Mouse (Mus musculus) hindbrain, embryonic 16.5 days (tissue): ENCODE results near the gene Aldh5a1. TPM values are rescaled to one million over a fixed set of nuclear protein-coding genes. Genes with fewer than 3 reads are reported as not detected.

Experiments
- ATAC-seq: fragments of 200-750 bp; cut with Nextera tagmentation; 2 replicates; pipeline ENCODE4 v1.8.0; 2017; ENCODE audit warnings: moderate TSS enrichment, moderate library complexity
- H3K27ac ChIP-seq: fragments of 300-500 bp; sonication (generic); 2 replicates; pipeline ENCODE4 v1.5.1; 2014; ENCODE audit warnings: low read depth, mild to moderate bottlenecking, control low read depth, low read length, moderate library complexity
- H3K27me3 ChIP-seq: fragments of 300-500 bp; sonication (generic); replicated peaks from 2 replicates; pipeline ENCODE4 v1.6.1; 2014; ENCODE audit warnings: low read length; ENCODE audit not compliant: control insufficient read depth, insufficient read depth
- H3K36me3 ChIP-seq: fragments of 300-500 bp; sonication (generic); 2 replicates; pipeline ENCODE4 v1.6.1; 2014; ENCODE audit warnings: mild to moderate bottlenecking, low read length, moderate library complexity, mixed read lengths; ENCODE audit not compliant: control insufficient read depth, insufficient read depth
- H3K4me1 ChIP-seq: fragments of 300-500 bp; sonication (generic); 2 replicates; pipeline ENCODE4 v1.6.1; 2014; ENCODE audit warnings: low read depth, low read length; ENCODE audit not compliant: control insufficient read depth, insufficient read depth
- H3K4me2 ChIP-seq: fragments of 300-500 bp; sonication (generic); 2 replicates; pipeline ENCODE4 v1.6.1; 2014; ENCODE audit warnings: mild to moderate bottlenecking, low read length, control low read depth, moderate library complexity
- H3K4me3 ChIP-seq: fragments of 300-500 bp; sonication (generic); 2 replicates; pipeline ENCODE4 v1.5.1; 2014; ENCODE audit warnings: mild to moderate bottlenecking, low read length, control low read depth, moderate library complexity
- H3K9ac ChIP-seq: fragments of 300-500 bp; sonication (generic); 2 replicates; pipeline ENCODE4 v1.6.1; 2014; ENCODE audit warnings: low read depth, mild to moderate bottlenecking, control low read depth, low read length, moderate library complexity
- H3K9me3 ChIP-seq: fragments of 300-500 bp; sonication (generic); 2 replicates; pipeline ENCODE4 v1.6.1; 2014; ENCODE audit warnings: mild to moderate bottlenecking, low read length, moderate library complexity; ENCODE audit not compliant: control insufficient read depth
- WGBS: fragments of 180-500 bp; shearing (Covaris S2); extraction: QIAGEN DNeasy Blood & Tissue Kit; methylation state at CpG from one replicate; pipeline ENCODE4 v1.1.7; 2014; 5-methylcytosine and 5-hydroxymethylcytosine counted together
- polyA plus RNA-seq: library from polyadenylated mRNA; unstranded; fragments of >200 nt; fragmentation: Nextera tagmentation; extraction: Ambion mirVana; gene quantifications from 2 replicates; pipeline ENCODE4 v1.2.1, GENCODE M21; 2015

Gene Aldh5a1
- polyA plus RNA-seq, 1 experiment from 2014 or later = 15.8 TPM

DNA sequence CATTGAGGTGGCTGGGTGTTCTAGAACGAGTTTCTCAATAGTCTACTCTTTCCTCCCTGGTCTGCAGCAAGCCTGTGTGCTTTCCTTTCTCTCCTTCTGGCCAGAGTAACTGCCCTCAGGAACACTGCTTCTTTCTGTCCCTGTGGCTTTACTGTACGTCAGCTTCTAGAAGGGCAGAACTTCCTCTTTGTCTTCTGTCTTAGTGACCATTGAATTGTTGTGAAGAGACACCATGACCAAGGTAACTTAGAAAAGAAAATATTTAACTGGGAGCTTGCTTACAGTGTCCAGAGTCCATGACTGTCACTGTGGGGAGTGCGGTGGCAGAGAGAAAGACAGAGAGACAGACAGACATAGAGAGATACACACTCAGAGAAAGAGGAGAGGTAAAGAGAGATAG, 22.6 kb upstream of the Aldh5a1 start:
- 80% methylated on average over 3 of the region's 3 CpGs for WGBS

GRCm38 (mm10) chr13:24958671-24959070, 21.2 kb upstream of the Aldh5a1 start:
- no peak for ATAC-seq
- Histone ChIP-seq H3K4me1 (no peaks in the 10 kb centered on the region), H3K9ac (no peak overlapping the region), H3K4me3 (no peak overlapping the region), H3K4me2 (no peak overlapping the region), H3K27ac (no peak overlapping the region), H3K9me3 (no peaks in the 10 kb centered on the region), H3K36me3 (no peaks in the 10 kb centered on the region), H3K27me3 (no peaks in the 10 kb centered on the region)
- 96% methylated on average over 11 of the region's 11 CpGs for WGBS

More for the DNA sequence above, 22.6 kb upstream of the Aldh5a1 start:
- H3K27me3 ChIP-seq = no peaks in the 10 kb centered on the region
- no peak for ATAC-seq
- no peaks in the 10 kb centered on the region for H3K36me3 ChIP-seq
- H3K9ac ChIP-seq = no peak overlapping the region
- no peaks in the 10 kb centered on the region for H3K4me1 ChIP-seq
- no peaks in the 10 kb centered on the region for H3K9me3 ChIP-seq
- H3K4me2 ChIP-seq = no peak overlapping the region
- no peak overlapping the region for H3K4me3 ChIP-seq
- no peak overlapping the region for H3K27ac ChIP-seq

GRCm38 (mm10) chr13:24955500-24955899, 18.0 kb upstream of the Aldh5a1 start:
- H3K4me1 ChIP-seq = no peaks in the 10 kb centered on the region
- H3K4me2 ChIP-seq = no peak overlapping the region
- H3K9ac ChIP-seq = no peak overlapping the region
- H3K4me3 ChIP-seq = no peak overlapping the region
- no peaks in the 10 kb centered on the region for H3K9me3 ChIP-seq
- no peak overlapping the region for H3K27ac ChIP-seq
- no peaks in the 10 kb centered on the region for H3K36me3 ChIP-seq
- ATAC-seq = no peak
- WGBS = 23% methylated on average over 10 of the region's 10 CpGs
- H3K27me3 ChIP-seq = no peaks in the 10 kb centered on the region

- Histone ChIP-seq H3K27me3 (no peaks in the 10 kb centered on the region), H3K27ac (no peak overlapping the region), H3K9ac (no peak overlapping the region), H3K4me2 (no peak overlapping the region), H3K9me3 (no peaks in the 10 kb centered on the region), H3K4me1 (no peaks in the 10 kb centered on the region), H3K36me3 (no peaks in the 10 kb centered on the region), H3K4me3 (no peak overlapping the region)
- WGBS = 54% methylated on average over 11 of the region's 11 CpGs
- ATAC-seq = no peak
Observed at GRCm38 (mm10) chr13:24955091-24955490, 17.6 kb upstream of the Aldh5a1 start.

DNA sequence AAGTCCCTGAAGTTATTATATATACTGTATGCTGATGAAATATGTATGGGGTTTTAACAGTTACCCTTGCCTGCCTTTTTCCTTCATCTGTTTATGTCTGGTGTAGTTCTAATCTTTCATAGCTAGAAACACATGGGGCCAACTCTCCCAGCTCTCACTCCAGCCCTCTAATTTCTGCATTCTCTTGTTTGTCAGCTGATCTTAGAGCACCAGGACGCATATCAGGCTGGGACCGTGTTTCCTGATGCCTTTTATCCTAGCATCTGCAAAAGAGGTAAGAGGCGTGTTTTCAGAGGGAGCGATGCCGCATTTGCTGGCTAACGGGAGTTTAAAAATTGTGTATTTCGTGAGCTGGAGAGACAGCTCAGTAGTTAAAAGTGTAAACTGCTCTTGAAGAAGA, 15.2 kb upstream of the Aldh5a1 start:
- H3K27me3 ChIP-seq = no peaks in the 10 kb centered on the region
- no peaks in the 10 kb centered on the region for H3K4me1 ChIP-seq
- H3K9ac ChIP-seq = no peak overlapping the region
- no peak overlapping the region for H3K27ac ChIP-seq
- H3K36me3 ChIP-seq = no peaks in the 10 kb centered on the region
- ATAC-seq = no peak
- 86% methylated on average over 7 of the region's 7 CpGs for WGBS
- H3K9me3 ChIP-seq = no peaks in the 10 kb centered on the region
- H3K4me2 ChIP-seq = no peak overlapping the region
- no peak overlapping the region for H3K4me3 ChIP-seq

- Histone ChIP-seq H3K27ac (no peak overlapping the region), H3K9ac (no peak overlapping the region), H3K27me3 (no peaks in the 10 kb centered on the region), H3K9me3 (no peaks in the 10 kb centered on the region), H3K4me3 (no peak overlapping the region), H3K36me3 (no peaks in the 10 kb centered on the region), H3K4me2 (no peak overlapping the region), H3K4me1 (no peaks in the 10 kb centered on the region)
- ATAC-seq = no peak
- 93% methylated on average over 6 of the region's 6 CpGs for WGBS
Observed at GRCm38 (mm10) chr13:24948870-24949269, 11.4 kb upstream of the Aldh5a1 start.

- Histone ChIP-seq H3K4me3 (no peak overlapping the region), H3K36me3 (no peaks in the 10 kb centered on the region), H3K9ac (no peak overlapping the region), H3K4me2 (no peak overlapping the region), H3K27ac (no peak overlapping the region), H3K27me3 (no peaks in the 10 kb centered on the region), H3K4me1 (no peaks in the 10 kb centered on the region), H3K9me3 (no peaks in the 10 kb centered on the region)
- 90% methylated on average over 5 of the region's 5 CpGs for whole genome bisulfite sequencing
- ATAC-seq = no peak
Observed at GRCm38 (mm10) chr13:24947158-24947557, 9.7 kb upstream of the Aldh5a1 start.

DNA sequence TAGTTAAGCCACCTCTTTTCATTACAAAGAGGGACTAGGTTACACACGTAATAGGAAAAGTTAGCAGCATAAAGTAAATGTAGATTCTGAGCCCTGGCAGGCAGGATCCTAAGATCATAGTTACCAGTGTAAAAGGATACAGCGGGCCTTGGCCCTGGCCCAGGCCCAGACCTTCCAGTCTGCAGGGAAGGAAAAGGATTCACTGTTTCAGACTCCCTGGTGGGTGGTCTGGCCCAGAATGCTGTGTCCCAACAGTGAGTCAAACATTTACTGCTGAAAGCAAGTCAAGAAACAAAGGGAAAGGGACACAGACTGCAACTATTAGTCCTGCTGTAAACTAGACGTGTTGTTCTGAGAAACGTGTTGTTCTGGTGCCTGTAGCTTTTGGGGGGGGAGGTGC, 8.1 kb upstream of the Aldh5a1 start:
- no peaks in the 10 kb centered on the region for H3K9me3 ChIP-seq
- WGBS = 10% methylated on average over 4 of the region's 4 CpGs
- H3K9ac ChIP-seq = no peak overlapping the region
- peak; percentile 83 for ATAC-seq
- H3K36me3 ChIP-seq = no peaks in the 10 kb centered on the region
- no peaks in the 10 kb centered on the region for H3K4me1 ChIP-seq
- H3K4me2 ChIP-seq = no peak overlapping the region
- no peak overlapping the region for H3K4me3 ChIP-seq
- H3K27ac ChIP-seq = no peak overlapping the region
- no peaks in the 10 kb centered on the region for H3K27me3 ChIP-seq

GRCm38 (mm10) chr13:24943303-24943702, 5.8 kb upstream of the Aldh5a1 start:
- no peaks in the 10 kb centered on the region for H3K27me3 ChIP-seq
- H3K4me3 ChIP-seq = no peak overlapping the region
- H3K4me2 ChIP-seq = no peak overlapping the region
- 0 out of 2 replicates have a peak, but pooled peaks cover 2% of the 10 kb centered on the region for H3K4me1 ChIP-seq
- no peak overlapping the region for H3K9ac ChIP-seq
- no peak overlapping the region for H3K27ac ChIP-seq
- WGBS = 86% methylated on average over 8 of the region's 8 CpGs
- ATAC-seq = no peak
- H3K9me3 ChIP-seq = no peaks in the 10 kb centered on the region
- no peaks in the 10 kb centered on the region for H3K36me3 ChIP-seq
